Mouse (Mus musculus) liver, embryonic 13.5 days (tissue): Measurements from ENCODE around the gene Wwox. TPM values are rescaled to one million over a fixed set of nuclear protein-coding genes. Genes with fewer than 3 reads are reported as not detected.

Source experiments
- ATAC-seq: fragments of 200-750 bp; cut with Nextera tagmentation; 2 replicates; pipeline ENCODE4 v1.8.0; 2017; ENCODE audit warnings: low read depth, mild to moderate bottlenecking, moderate number of reproducible peaks, moderate library complexity
- DNase-seq: peaks from one replicate; pipeline ENCODE4 v3.0.0; 2022
- H3K27ac ChIP-seq: fragments of 300-500 bp; sonication (generic); 2 replicates; pipeline ENCODE4 v1.5.1; 2015; ENCODE audit warnings: moderate library complexity, mild to moderate bottlenecking, inconsistent platforms
- H3K27me3 ChIP-seq: fragments of 300-500 bp; sonication (generic); 2 replicates; pipeline ENCODE4 v1.6.1; 2015; ENCODE audit warnings: mild to moderate bottlenecking, inconsistent platforms
- H3K36me3 ChIP-seq: fragments of 300-500 bp; sonication (generic); 2 replicates; pipeline ENCODE4 v1.6.1; 2015; ENCODE audit warnings: mild to moderate bottlenecking, inconsistent platforms
- H3K4me1 ChIP-seq: fragments of 300-500 bp; sonication (generic); replicated peaks from 2 replicates; pipeline ENCODE4 v1.6.1; 2015; ENCODE audit warnings: inconsistent platforms
- H3K4me2 ChIP-seq: fragments of 300-500 bp; sonication (generic); 2 replicates; pipeline ENCODE4 v1.6.1; 2015; ENCODE audit warnings: inconsistent platforms, mild to moderate bottlenecking, moderate library complexity
- H3K4me3 ChIP-seq: fragments of 300-500 bp; sonication (generic); replicated peaks from 2 replicates; pipeline ENCODE4 v1.5.1; 2015; ENCODE audit warnings: mild to moderate bottlenecking, inconsistent platforms
- H3K9ac ChIP-seq: fragments of 300-500 bp; sonication (generic); 2 replicates; pipeline ENCODE4 v1.6.1; 2015; ENCODE audit warnings: mild to moderate bottlenecking, inconsistent platforms
- H3K9me3 ChIP-seq: fragments of 300-500 bp; sonication (generic); replicated peaks from 2 replicates; pipeline ENCODE4 v1.6.1; 2016; ENCODE audit warnings: inconsistent platforms
- WGBS: fragments of 180-500 bp; shearing (Covaris S2); methylation state at CpG from one replicate; pipeline ENCODE4 v1.1.7; 2015; ENCODE audit not compliant: insufficient replicate concordance; 5-methylcytosine and 5-hydroxymethylcytosine counted together
- polyA plus RNA-seq: library from polyadenylated mRNA; unstranded; fragments of >200 nt; fragmentation: Nextera tagmentation; extraction: Ambion mirVana; gene quantifications from 2 replicates; pipeline ENCODE4 v1.2.1, GENCODE M21; 2015

Wwox gene
- polyA plus RNA-seq, 1 experiment from 2014 or later, result 4.0 TPM

DNA sequence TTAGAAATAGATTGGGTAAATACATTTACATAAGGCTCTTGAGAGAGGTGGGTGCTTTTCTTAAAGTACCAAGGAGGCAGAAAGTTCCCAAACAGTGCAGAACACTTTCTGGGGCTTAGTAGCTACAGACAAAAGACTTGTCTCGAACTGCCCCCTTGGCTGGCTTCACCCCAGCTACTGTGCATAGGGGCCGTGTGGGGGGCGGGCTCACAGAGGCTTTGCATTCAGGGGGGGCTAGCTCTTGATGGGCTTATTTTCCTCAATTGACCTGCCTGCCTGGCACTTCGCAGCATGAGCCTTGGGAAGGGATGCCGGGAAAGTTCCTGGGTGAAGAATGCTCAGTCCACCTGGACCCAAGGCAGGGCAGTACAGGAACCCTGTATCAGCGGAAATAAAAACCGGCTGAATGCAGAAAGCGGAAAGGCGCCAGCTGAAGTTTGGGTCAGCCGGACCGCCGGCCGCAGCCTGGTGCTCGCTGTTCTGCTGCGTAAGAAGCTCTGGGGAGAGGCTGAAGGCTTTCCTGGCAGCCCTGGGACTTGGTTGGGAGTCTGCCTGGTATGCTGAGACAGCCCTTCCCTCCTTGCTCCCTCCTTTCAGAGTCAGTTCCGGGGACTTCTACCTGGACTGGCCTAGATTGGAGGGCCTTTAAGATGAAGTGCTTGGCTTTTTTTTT lies 918.3 kb downstream of the Wwox start:
- H3K36me3 ChIP-seq, result no peaks in the 10 kb centered on the region
- no peaks in the 10 kb centered on the region for H3K27me3 ChIP-seq
- H3K4me1 ChIP-seq, result no peaks in the 10 kb centered on the region
- no peak overlapping the region for H3K9ac ChIP-seq
- 59% methylated on average over 16 of the region's 16 CpGs for WGBS
- H3K4me3 ChIP-seq, result no peak overlapping the region
- H3K27ac ChIP-seq, result no peak overlapping the region
- H3K4me2 ChIP-seq, result no peak overlapping the region
- ATAC-seq, result no peak
- H3K9me3 ChIP-seq, result no peaks in the 10 kb centered on the region
- DNase-seq, result no peak

DNA sequence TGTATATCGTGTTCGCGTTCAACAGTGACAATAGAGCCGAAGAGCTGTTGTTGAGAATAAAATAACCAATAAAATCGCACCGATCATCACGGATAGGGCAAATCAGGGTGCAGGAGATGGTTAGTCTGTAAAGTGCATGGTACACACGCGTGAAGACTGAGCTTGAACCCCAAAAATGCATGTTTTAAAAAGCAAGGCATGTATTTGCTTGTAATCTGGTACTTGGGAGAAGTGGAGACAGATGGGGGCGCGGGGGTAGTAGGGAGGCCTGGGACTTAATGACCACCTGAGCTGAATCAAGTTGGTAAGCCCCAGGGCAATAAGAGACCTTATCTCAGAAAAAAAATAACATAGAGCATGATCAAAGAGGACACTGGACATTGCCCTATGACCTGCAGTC lies 919.0 kb downstream of the Wwox start:
- no peak for ATAC-seq
- Histone ChIP-seq H3K36me3 (no peaks in the 10 kb centered on the region), H3K27ac (no peak overlapping the region), H3K4me3 (no peak overlapping the region), H3K9me3 (no peaks in the 10 kb centered on the region), H3K4me1 (no peaks in the 10 kb centered on the region), H3K9ac (no peak overlapping the region), H3K4me2 (no peak overlapping the region), H3K27me3 (no peaks in the 10 kb centered on the region)
- 80% methylated on average over 11 of the region's 11 CpGs for WGBS
- DNase-seq, result no peak

DNA sequence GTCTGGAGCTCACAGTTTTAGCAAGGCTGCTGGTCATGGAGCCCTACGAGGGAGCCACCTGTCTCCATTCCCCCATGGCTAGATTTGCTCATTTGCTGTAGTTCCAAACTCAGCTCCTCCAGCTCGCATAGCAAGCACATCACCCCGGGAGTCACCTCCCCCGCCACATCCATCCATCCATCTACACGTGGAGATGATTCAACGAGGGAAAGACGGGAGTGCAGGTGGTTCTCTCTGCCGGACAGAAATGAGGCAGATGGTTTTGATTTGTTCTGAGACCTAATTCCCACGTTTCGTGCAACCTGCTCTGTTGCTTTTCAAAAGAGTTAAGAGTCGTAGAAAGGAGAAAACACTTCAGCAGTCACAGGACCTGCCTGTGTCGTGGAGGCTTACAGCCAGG lies 920.2 kb downstream of the Wwox start:
- no peak for ATAC-seq
- 64% methylated on average over 12 of the region's 12 CpGs for WGBS

DNA sequence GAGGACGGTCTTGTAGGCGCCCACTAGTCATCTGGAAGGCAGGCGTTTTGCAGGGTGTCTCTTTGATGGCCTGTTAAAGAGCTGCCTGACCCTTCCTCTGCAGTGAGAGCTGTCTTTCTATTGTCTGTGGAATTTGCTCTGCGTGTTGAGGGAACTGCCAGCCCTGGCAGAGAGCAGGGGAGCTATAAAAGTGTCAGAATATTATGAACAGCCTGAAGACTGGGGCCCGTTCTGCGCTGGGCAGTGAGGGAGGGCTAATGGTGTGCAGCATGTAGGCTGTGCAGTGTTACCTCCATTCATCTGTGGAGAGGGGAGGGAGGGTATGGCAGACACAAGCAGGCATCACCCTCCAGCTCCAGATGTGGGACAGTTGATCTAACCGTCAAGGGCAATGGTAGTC lies 923.1 kb downstream of the Wwox start:
- no peak overlapping the region for H3K9ac ChIP-seq
- ATAC-seq, result no peak

More for the DNA sequence above, 920.2 kb downstream of the Wwox start:
- Histone ChIP-seq H3K36me3 (no peaks in the 10 kb centered on the region), H3K27ac (no peak overlapping the region), H3K4me3 (no peak overlapping the region), H3K9ac (no peak overlapping the region), H3K4me2 (no peak overlapping the region), H3K9me3 (no peaks in the 10 kb centered on the region), H3K4me1 (no peaks in the 10 kb centered on the region), H3K27me3 (no peaks in the 10 kb centered on the region)
- no peak for DNase-seq

DNA sequence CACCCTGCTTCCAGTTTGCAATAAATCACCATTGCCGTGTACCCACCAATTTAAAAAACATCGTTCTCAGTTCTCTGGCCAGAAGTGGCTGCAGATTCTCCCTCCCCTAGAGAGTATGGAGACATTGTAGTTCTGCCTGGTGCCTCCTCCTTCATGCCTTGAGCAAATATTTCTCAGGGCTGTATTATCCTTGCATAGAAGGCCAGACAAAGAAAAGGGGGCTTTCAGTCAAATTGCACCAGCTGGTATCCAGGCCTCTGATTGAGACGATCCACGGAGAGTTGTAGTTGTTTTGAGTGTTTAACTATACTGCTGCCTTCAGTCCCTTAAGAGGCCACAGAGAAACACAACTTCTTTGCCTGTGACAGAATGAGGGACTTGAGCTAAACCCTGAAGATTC lies 935.5 kb downstream of the Wwox start:
- H3K36me3 ChIP-seq, result no peaks in the 10 kb centered on the region
- H3K9me3 ChIP-seq, result no peaks in the 10 kb centered on the region
- H3K4me2 ChIP-seq, result no peak overlapping the region
- 57% methylated on average over 4 of the region's 4 CpGs for WGBS
- ATAC-seq, result no peak
- no peak overlapping the region for H3K4me3 ChIP-seq
- H3K27me3 ChIP-seq, result no peaks in the 10 kb centered on the region
- no peaks in the 10 kb centered on the region for H3K4me1 ChIP-seq
- no peak overlapping the region for H3K27ac ChIP-seq
- DNase-seq, result no peak
- no peak overlapping the region for H3K9ac ChIP-seq

More for the DNA sequence above, 923.1 kb downstream of the Wwox start:
- H3K27me3 ChIP-seq, result no peaks in the 10 kb centered on the region
- no peak for DNase-seq
- no peaks in the 10 kb centered on the region for H3K9me3 ChIP-seq
- no peak overlapping the region for H3K4me2 ChIP-seq
- no peak overlapping the region for H3K4me3 ChIP-seq
- no peaks in the 10 kb centered on the region for H3K36me3 ChIP-seq
- H3K4me1 ChIP-seq, result no peaks in the 10 kb centered on the region
- no peak overlapping the region for H3K27ac ChIP-seq
- 59% methylated on average over 7 of the region's 7 CpGs for WGBS

DNA sequence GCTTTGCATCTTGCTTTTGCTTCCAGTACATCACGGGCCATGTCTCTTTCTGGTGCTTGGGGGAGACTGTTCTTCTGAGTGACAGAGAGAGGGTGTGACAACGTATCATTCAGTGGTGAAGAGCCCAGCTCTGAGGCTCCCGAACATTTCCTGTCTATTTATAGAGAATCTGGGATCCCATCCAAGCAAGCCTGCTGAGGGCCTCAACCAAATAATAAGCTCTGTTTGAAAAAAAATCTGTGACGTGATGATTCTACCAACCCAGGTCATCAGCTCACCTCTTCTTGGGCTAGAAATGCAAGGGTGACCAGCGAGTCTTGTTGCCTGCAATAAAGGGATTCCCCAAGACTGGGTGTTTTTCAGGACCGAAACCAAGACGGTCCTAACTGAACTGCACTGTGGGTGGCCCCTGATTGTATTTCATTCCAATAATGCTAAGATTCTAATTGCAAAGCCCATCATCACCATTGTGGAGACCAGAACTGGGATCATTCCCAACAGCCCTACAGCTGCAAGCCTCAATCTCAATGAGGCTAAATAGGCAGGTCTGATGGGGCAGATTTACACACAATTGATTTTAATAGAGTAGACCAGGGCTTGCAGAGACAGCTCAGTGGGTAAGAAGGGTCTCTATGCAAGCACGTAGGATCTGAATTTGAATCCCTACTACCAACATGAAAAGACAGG lies 936.0 kb downstream of the Wwox start:
- DNase-seq (no peak), ATAC-seq (no peak)
- Histone ChIP-seq H3K27ac (no peak overlapping the region), H3K9ac (no peak overlapping the region), H3K4me2 (no peak overlapping the region), H3K4me1 (no peaks in the 10 kb centered on the region), H3K9me3 (no peaks in the 10 kb centered on the region), H3K36me3 (no peaks in the 10 kb centered on the region), H3K27me3 (no peaks in the 10 kb centered on the region), H3K4me3 (no peak overlapping the region)
- WGBS, result 56% methylated on average over 8 of the region's 8 CpGs

DNA sequence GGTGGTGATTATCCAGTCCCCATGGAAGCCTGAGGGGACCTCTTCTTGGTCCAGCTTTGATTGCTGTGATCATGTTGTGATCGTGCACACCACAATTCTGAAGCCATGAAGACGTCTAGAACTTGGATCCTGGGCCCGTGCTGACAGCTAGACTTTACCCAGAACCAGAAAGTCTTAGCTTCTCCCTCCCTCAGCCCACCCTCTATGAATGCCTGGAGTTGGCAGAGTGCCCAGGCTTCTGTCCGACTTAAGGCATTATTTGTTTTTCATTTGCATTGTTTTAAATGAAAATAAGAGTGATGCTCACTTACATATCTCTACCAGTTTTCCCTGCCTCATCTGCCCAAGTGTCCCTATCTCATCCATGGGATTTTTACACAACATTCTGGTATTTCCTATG lies 937.9 kb downstream of the Wwox start:
- DNase-seq (no peak), ATAC-seq (no peak)
- Histone ChIP-seq H3K27me3 (no peaks in the 10 kb centered on the region), H3K4me3 (no peak overlapping the region), H3K9ac (no peak overlapping the region), H3K36me3 (no peaks in the 10 kb centered on the region), H3K9me3 (no peaks in the 10 kb centered on the region), H3K27ac (no peak overlapping the region), H3K4me1 (no peaks in the 10 kb centered on the region), H3K4me2 (no peak overlapping the region)
- 37% methylated on average over 4 of the region's 4 CpGs for WGBS

DNA sequence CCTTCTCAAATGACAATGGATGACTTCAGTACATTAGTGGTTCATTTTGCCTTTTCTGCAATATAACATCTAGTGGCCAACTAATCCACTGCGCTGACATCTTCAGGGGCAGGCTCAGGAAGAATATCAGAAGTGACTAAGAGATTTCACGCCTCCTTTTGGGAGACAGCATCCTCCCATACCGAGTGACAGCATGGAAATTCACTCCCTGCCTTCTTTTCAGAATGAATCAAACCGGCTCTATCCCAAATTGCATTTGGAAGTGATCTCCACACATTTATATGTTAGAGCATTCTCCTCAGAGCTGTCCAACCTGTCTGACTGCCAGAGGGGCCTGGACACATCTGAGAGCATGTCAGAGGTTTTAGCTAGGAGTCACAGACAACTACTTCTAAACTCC lies 940.6 kb downstream of the Wwox start:
- Histone ChIP-seq H3K4me2 (no peak overlapping the region), H3K9me3 (no peaks in the 10 kb centered on the region), H3K27me3 (no peaks in the 10 kb centered on the region), H3K4me3 (no peak overlapping the region), H3K9ac (no peak overlapping the region), H3K4me1 (no peaks in the 10 kb centered on the region), H3K27ac (no peak overlapping the region), H3K36me3 (no peaks in the 10 kb centered on the region)
- DNase-seq, result no peak
- 58% methylated on average over 4 of the region's 4 CpGs for WGBS
- no peak for ATAC-seq

DNA sequence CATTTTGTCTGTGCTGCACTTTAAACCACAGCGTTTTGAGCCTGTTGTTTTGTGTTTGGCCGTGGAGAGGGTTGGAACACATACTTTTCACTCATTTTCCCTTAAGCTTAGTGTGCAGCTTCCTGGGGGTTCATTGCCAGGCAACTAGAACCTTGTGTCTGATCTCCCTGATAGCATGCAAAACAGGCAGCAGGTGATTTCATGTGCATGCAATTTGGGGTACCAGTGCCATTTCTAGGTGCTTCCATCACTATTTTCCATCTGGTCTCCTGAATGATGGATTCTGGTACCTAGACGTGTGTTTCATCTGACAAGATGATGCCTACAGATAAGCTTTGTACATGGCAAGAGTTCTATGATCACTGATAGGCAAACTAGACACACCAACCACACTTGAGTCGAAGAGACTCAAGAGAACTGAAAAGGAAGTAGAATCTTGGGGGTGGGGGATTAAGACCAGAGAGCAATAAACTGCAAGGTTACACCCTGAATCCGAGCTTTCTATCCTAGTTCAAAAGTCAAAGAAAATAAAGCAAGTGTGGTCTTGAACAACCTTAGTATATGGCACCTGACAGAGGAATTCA lies 951.6 kb downstream of the Wwox start:
- no peak for ATAC-seq
- no peaks in the 10 kb centered on the region for H3K9me3 ChIP-seq
- DNase-seq, result no peak
- WGBS, result 50% methylated on average over 5 of the region's 5 CpGs
- no peaks in the 10 kb centered on the region for H3K4me1 ChIP-seq
- no peak overlapping the region for H3K4me3 ChIP-seq
- H3K36me3 ChIP-seq, result no peaks in the 10 kb centered on the region
- H3K4me2 ChIP-seq, result no peak overlapping the region
- no peak overlapping the region for H3K27ac ChIP-seq
- no peak overlapping the region for H3K9ac ChIP-seq
- no peaks in the 10 kb centered on the region for H3K27me3 ChIP-seq

DNA sequence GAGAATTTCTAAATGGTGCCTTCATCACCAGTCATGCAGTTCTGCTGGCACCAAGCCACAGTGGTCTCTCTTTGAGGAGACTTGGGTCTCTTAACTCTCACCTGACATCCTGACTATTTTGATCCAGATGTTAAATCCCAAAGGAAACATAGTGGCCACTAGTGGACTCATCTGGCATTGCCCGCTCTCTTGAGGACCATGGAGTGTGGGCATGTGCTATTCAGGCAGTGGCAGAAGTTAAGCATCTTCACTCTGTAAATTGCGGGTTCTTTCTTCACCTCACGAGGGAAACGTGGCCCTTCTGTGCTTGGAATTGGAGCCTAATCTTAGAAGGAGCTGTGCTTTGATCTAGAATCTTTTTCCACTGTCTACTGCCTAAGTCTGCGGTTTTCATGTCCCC lies 956.4 kb downstream of the Wwox start:
- Histone ChIP-seq H3K9me3 (no peaks in the 10 kb centered on the region), H3K27ac (no peak overlapping the region), H3K4me2 (no peak overlapping the region), H3K4me1 (no peaks in the 10 kb centered on the region), H3K9ac (no peak overlapping the region), H3K36me3 (no peaks in the 10 kb centered on the region), H3K4me3 (no peak overlapping the region), H3K27me3 (no peaks in the 10 kb centered on the region)
- no peak for ATAC-seq
- WGBS, result 56% methylated on average over 5 of the region's 5 CpGs
- no peak for DNase-seq

DNA sequence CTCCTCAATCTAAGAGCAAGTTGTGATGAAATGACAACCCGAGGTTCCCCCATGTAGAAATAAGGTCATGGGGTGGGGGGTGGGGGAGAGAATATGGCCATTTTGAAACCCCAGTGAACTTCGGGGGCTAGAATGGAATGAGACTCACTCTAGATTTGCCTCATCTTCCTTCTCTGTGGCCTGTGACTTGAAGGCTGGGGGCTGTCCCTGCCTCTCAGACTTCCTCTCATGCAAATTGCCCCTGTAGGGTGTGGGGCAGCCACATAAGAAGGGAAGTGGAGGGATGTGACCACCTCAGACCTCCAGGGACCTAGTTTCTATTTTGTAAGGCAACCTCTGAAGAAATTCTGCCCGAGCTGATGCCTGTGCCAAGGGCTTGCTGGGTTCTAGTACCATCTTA lies 958.5 kb downstream of the Wwox start:
- WGBS, result 41% methylated on average over 3 of the region's 3 CpGs
- no peak overlapping the region for H3K4me2 ChIP-seq
- DNase-seq, result peak; percentile 3

More for the DNA sequence above, 958.5 kb downstream of the Wwox start:
- no peaks in the 10 kb centered on the region for H3K27me3 ChIP-seq
- no peak overlapping the region for H3K9ac ChIP-seq
- no peak overlapping the region for H3K4me3 ChIP-seq
- no peak for ATAC-seq
- H3K4me1 ChIP-seq, result no peaks in the 10 kb centered on the region
- H3K9me3 ChIP-seq, result no peaks in the 10 kb centered on the region
- no peak overlapping the region for H3K27ac ChIP-seq
- no peaks in the 10 kb centered on the region for H3K36me3 ChIP-seq
